Mouse (Mus musculus) inflammation-experienced regulatory T-cells (primary cell): Measurements from ENCODE around the gene Cd177. TPM values are rescaled to one million over a fixed set of nuclear protein-coding genes. Genes with fewer than 3 reads are reported as not detected.

Source experiments
- polyA plus RNA-seq, 2 experiments: library from polyadenylated mRNA; unstranded; fragments of 100-300 nt; shearing (Covaris generic); gene quantifications; one replicate each; pipeline ENCODE4 v1.2.1; 2017

Gene Cd177
- polyA plus RNA-seq, result under 1 TPM; 0.33 to 0.34 TPM

DNA sequence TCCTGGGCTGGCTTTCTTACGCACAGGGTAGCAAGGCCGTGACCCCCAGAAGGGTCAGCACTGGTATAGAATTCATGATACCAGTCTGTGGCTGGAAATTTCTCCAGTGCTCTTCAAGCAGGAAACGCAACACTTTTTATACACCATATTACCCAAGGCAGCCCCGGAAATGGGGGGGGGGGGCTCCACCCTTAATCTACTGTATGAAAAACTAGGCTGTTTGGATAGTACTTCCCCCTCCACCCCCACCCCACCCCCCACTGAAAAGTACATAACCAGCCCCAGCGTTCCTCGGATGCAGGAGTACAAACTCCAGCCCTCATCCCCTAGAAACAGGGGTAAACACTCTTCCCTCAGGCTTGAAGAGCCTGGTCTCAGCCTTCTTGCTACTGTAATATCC, at the start of gene Cd177:
Gene Cd177 (minus strand): TSS at position 101 of the 400 bp plus-strand sequence.

DNA sequence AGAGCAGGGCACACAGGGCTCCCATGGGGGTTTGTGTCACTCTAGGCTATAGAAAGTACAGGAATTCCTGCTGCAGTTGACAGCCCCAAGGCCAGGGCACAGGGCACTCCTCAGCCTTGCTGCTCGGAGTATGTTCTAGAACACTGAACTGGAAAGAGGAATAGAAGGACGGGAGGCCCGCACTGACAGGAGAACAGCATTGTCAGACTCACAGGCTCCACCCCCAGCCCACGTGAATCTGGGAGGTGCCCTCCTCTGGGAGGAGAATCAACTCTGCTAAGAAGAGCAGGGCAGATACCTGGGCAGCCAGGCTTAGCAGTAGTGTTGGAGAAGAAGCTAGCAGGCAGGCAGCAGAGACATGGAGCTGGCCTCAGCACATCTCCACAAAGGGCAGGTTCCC, 16.8 kb upstream of the Cd177 start, which contains the start of gene Ceacam10:
Gene Ceacam10 (plus strand): TSS at position 289 of the 400 bp plus-strand sequence.

DNA sequence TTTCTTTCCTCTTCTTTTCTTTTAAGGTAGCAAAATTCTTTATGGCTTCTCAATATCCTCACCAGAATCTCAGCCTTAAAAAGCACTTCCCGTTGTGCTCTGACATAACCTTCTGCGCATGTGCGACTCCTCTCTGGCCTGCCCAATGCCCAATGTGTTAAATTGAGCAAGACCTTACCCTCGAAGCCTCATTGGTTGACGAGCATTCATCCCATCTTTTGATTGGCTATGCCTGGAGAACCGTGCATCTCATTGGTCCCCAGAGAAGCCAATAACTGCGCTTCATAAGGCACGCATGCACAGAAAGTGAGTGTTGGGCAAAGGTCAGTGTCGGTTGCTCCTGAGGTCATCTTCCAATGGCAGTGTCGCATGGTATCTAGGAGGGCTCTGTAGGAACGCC, 33.3 kb downstream of the Cd177 start, which contains the start of gene Gm4763:
Gene Gm4763 (minus strand): TSS at position 101 of the 400 bp plus-strand sequence.

DNA sequence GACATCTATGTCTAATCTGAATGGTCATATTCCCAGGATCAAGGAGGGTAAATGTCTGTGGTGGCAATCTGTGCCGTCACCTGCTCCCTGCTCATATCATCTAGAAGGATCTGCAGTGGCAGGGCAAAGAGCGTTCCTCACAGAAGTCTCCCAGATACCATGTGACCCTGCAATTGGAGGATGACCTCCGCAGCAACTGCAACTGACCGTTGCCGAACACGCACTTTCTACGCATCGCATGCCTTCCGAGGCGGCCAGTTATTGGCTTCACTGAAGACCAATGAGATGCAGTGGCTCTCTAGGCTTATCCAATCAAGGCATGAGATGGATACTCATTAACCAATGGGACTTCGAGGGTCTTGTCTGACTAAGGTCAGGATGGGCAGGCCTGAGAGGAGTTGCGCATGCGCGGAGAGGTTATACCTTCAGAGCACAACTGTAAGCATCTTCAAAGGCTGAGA, 51.2 kb downstream of the Cd177 start, which contains the start of gene BC049730:
Gene BC049730 (plus strand): TSS at position 411 of the 461 bp plus-strand sequence.

Other genes starting within 250 kb of the Cd177 start
- gene AC161166.1, start 247.9 kb downstream of the Cd177 start, polyA plus RNA-seq, result 1 to 10 TPM in 1 of 2 experiments, not detected in 1; 1.1 TPM
- 1 to 10 TPM; 3.9 to 6.5 TPM for gene Irgq, start 229.6 kb downstream of the Cd177 start, polyA plus RNA-seq
- gene Pinlyp, start 214.2 kb downstream of the Cd177 start, polyA plus RNA-seq, result not detected
- gene Xrcc1, start 214.0 kb downstream of the Cd177 start, polyA plus RNA-seq, result 10 to 100 TPM; 60.5 to 60.6 TPM
- gene Ethe1, start 172.8 kb downstream of the Cd177 start, polyA plus RNA-seq, result 10 to 100 TPM; 19.5 to 23.6 TPM
- gene Zfp575, start 172.7 kb downstream of the Cd177 start, polyA plus RNA-seq, result under 1 TPM; 0.27 to 0.58 TPM
- gene Phldb3, start 149.5 kb downstream of the Cd177 start, polyA plus RNA-seq, result 1 to 10 TPM in 1 of 2 experiments, under 1 TPM in 1; 0.71 to 1.9 TPM
- gene Lypd3, start 123.8 kb downstream of the Cd177 start, polyA plus RNA-seq, result 1 to 10 TPM in 1 of 2 experiments, under 1 TPM in 1; 0.19 to 1.1 TPM
- gene Tex101, start 83.6 kb downstream of the Cd177 start, polyA plus RNA-seq, result under 1 TPM in 1 of 2 experiments, not detected in 1; 0.36 TPM
- gene BC049730, start 51.1 kb downstream of the Cd177 start, polyA plus RNA-seq, result under 1 TPM; 0.13 to 0.31 TPM
- 1 to 10 TPM in 1 of 2 experiments, not detected in 1; 2.5 TPM for gene Gm4763, start 33.4 kb downstream of the Cd177 start, polyA plus RNA-seq
- 1 to 10 TPM in 1 of 2 experiments, under 1 TPM in 1; 0.82 to 1.6 TPM for gene Ceacam10, start 16.9 kb upstream of the Cd177 start, polyA plus RNA-seq
- gene Gm9844, start 101.9 kb upstream of the Cd177 start, polyA plus RNA-seq, result 10 to 100 TPM; 35.8 to 42.4 TPM
- gene Lypd4, start 109.6 kb upstream of the Cd177 start, polyA plus RNA-seq, result not detected
- under 1 TPM in 1 of 2 experiments, not detected in 1; 0.23 TPM for gene Dmrtc2, start 109.7 kb upstream of the Cd177 start, polyA plus RNA-seq
- 1,000 to 10,000 TPM; 3,658 to 5,329 TPM for gene Rps19, start 124.1 kb upstream of the Cd177 start, polyA plus RNA-seq
- gene Cd79a, start 137.1 kb upstream of the Cd177 start, polyA plus RNA-seq, result 10 to 100 TPM; 20.1 to 49.7 TPM
- 1,000 to 10,000 TPM; 1,361 to 1,690 TPM for gene Arhgef1, start 142.6 kb upstream of the Cd177 start, polyA plus RNA-seq
- not detected for gene Gm4881, start 184.2 kb upstream of the Cd177 start, polyA plus RNA-seq
- gene Rabac1, start 212.4 kb upstream of the Cd177 start, polyA plus RNA-seq, result 100 to 1,000 TPM; 598 to 776 TPM
- 1 to 10 TPM in 1 of 2 experiments, under 1 TPM in 1; 0.66 to 5.4 TPM for gene Atp1a3, start 245.6 kb upstream of the Cd177 start, polyA plus RNA-seq